Mouse (Mus musculus): ENCODE data around the gene Olfr61.
"Not testable (repeated sequence)": the region's sequence is repeated elsewhere in the genome, so short reads cannot be mapped to it uniquely, and the experiment has no call there.

Gene Olfr61

DNA sequence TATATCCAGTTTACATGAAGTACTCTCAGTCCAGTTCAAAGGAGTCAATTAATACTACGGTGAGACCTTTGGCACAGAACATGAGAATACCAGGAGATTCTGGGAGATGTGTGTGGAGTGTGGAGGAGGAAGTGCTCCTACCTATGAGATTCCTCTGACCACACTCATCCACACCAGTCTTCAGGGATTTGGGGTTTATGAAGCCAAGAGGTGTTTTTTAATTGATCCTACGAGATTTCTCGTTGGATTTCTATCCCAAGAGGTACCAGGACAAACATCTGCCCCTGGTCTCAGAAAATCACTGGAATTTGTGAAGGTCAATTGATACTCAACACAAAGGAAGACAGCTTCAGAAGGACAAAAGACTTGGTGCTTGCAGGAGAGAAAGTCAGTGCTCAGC, at the start of gene Olfr61:
Gene Olfr61, plus strand, starts transcription at position 301 of the 400 bp plus-strand sequence.
- not testable (repeated sequence) for DNase-seq (ENCODE audit: low spot score in 2 of 2)

DNA sequence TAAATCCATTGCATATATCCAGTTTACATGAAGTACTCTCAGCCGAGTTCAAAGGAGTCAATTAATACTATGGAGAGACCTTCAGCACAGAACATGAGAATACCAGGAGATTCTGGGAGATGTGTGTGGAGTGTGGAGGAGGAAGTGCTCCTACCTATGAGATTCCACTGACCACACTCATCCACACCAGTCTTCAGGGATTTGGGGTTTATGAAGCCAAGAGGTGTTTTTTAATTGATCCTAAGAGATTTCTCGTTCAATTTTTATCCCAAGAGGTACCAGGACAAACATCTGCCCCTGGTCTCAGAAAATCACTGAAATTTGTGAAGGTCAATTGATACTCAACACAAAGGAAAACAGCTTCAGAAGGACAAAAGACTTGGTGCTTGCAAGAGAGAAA, 27.8 kb upstream of the Olfr61 start, which contains the start of gene Olfr46:
Gene Olfr46, plus strand, starts transcription at position 301 of the 400 bp plus-strand sequence.
- DNase-seq (ENCODE audit: low spot score in 2 of 2): not testable (repeated sequence)

DNA sequence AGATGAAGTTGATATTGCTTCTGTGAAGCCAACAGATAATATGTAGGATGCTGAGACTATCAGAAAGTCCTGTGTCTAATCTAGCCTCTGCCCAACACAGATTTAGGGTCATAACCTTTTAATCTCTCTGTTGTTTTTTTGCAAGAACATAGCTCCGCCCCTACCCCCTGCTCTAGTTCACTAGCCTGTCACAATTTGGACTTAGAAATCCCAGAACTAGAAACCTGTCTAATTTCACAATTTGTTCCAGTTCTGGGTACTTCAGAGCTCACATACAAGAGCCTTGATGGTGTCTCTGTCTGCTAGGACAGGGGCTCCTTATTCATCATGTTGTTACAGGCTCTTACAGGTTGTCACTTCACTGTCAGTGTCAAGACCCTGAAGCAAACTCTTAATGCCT, 1.8 kb downstream of the Olfr61 start:
- DNase-seq (ENCODE audit: low spot score in 2 of 2): no peak

DNA sequence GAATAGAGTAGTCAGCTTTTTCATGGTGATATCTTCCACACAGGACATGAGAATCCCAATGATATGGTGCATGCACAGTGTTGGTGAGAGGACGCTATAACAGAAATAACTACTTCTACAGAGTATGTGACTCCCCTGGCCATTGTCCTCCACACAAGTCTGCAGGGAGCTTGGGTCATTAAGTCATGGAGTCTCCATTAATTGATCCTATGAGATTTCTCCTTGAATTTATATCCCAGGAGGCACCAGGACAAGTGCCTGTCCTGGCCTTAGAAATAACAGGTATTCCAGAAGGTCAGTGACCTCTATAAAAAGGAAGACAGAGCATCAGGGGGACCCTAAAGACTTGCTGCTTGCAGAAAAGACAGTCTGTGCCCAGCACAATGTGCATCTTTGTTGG, 17.4 kb downstream of the Olfr61 start, which contains the start of gene Olfr53:
Gene Olfr53, plus strand, starts transcription at position 301 of the 400 bp plus-strand sequence.
- no peak for DNase-seq (ENCODE audit: low spot score in 2 of 2)

DNA sequence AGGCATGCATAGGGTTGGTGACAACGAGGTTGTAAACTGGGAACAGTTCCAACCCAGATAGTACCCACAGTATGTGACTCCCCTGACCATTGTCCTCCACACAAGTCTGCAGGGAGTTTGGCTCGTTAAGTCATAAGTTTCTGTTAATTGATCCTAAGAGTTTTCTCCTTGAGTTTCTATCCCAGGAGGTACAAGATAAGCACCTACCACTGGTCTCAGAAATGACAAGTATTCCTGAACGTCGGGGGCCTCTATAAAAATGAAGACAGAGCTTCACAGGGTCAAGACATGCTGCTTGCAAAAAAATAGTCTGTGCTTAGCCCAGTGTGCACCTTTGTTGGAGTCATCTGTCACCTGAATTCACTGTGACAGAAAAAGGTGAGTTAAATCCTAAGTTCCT, 30.9 kb downstream of the Olfr61 start, which contains the start of gene Olfr539:
Gene Olfr539, plus strand, starts transcription at position 301 of the 400 bp plus-strand sequence.
- DNase-seq (ENCODE audit: low spot score in 2 of 2): no peak

DNA sequence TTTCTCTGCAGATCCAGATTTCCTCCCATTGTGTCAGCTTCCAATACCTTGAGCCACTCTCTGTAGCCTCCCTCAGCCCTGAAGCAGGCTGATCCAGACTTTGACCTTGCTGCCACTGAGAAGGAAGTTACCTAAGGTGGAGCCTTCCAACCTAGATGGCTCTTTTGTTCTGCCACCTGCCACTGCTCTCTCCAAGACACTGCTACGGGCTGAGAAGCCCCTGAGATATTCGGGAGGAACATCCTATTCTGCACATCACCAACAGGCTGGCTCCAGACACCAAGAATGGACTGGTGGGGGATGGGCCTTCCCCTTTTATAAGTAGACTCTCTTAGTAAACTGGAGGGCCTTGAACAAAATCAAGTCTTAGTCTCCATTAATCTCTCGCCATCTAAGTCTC, 41.9 kb downstream of the Olfr61 start:
- not testable (repeated sequence) for DNase-seq (ENCODE audit: low spot score in 2 of 2)

DNA sequence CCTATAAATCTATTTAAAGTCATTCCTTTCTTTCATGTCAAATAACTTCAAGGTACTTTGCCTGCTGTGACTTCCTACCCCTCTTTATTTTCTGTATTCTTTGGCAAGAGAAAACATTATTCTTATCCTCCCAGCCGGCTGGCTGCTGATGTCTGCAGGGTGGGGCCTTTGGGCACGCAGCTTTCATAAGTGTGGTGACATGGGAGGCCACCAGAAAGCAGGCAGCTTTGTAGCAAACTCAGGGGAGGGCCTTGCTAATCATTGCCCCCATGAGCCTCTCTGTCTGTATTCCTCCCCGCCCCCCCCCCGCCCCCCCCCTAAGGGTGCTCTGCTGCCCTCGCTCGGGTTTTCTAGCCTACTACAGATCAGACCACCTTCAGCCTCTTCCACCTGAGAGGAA, 47.1 kb downstream of the Olfr61 start:
- DNase-seq (ENCODE audit: low spot score in 2 of 2): no peak

DNA sequence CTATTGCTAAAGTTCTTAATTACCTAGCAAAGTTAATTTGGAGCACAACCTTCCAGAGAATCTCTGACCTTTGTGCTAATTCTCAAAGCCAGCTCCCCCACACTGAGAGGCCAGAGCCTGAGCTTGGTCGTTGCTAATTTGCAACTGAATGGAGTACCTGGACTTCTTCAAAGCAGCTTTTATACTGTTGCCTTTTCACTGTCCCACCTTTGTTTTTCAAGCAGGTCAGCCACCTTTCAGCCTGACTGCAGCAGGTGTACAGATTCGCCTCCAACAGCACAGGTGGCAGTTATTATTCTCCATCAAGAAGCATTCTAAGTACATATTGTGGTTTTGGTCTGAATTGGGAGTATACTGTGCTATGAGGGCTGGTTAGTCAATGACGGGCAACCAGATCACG, 50.8 kb downstream of the Olfr61 start:
- not testable (repeated sequence) for DNase-seq (ENCODE audit: low spot score in 2 of 2)

DNA sequence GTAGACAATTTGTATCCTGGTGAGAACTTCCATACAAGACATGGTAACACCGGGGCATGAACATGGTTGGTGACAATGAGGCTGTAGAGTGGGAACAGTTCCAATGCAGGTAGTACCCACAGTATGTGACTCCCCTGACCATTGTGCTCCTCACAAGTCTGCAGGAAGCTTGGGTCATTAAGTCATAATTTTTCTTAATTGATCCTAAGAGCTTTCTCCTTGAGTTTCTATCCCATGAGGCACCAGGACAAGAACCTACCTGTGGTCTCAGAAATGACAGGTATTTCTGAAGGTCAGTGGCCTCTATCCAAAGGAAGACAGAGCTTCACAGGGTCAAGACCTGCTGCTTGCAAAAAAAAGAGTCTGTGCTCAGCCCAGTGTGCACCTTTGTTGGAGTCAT, 52.9 kb downstream of the Olfr61 start, which contains the start of gene Olfr45:
Gene Olfr45, plus strand, starts transcription at position 301 of the 400 bp plus-strand sequence.
- DNase-seq (ENCODE audit: low spot score in 2 of 2): no peak

Measured in urinary bladder, postnatal 36 days (tissue).